Comparison of ENCODE assay signal across 21 mouse cellular contexts in the genomic region with DNA sequence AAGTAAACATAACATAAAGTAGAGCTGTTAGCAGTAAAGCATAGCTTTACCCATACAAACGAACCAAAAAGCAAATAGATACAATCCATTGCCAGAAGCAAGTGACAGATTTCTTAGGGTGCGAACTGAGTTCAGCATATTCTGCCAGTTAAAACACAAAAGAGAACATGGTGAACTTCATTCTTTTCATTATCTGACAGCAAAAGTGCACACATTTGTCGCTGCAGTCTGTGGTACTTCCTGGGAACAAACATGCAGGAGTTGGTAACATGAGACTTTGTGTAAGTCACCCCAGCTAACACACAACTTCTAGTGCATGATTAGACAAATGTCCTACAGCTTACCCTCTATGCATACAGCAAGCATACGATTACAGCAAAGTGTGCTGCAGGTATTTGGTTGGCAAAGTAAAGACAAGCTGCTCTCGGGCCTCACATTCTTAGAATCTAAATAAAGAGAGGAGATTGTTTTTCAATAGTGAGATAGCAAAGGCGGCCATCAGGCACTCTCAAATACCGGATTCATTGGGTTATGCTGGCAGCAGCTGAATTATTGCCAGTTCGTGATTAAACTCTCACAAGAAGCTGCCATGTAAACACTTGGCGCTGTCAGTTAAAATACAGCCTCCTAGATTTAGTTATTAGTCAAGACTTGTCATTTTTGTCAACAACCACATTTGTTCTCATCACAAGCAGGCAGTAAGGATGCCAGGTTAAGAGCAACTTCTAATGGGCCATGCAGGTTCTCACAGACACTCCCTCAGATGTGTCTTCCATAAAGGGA.
DNase-seq lines count a peak whose midpoint lies in the region; ATAC-seq and TF ChIP-seq lines count a peak whose summit lies in the region.
"Had no signal": no experiment of that assay in that cellular context is flagged by ENCODE, and none has a peak within 500 bp of the region (broad histone marks: within the 10 kb centered on the region; RNA-seq: fewer than 3 reads in every experiment).

No protein-coding gene starts in this region.

- no peak overlapping the region for H3K9ac ChIP-seq in heart, embryonic 14.5 days (ENCODE audit: low read length)
- no peak overlapping the region for H3K9ac ChIP-seq in limb, embryonic 14.5 days (ENCODE audit: low read depth, low read length, severe bottlenecking)
- no peak overlapping the region for H3K9ac ChIP-seq in forebrain, postnatal 0 days
- H3K9ac ChIP-seq: embryonic facial prominence, embryonic 13.5 days; heart, embryonic 12.5 days; hindbrain, embryonic 12.5 days; liver, embryonic 13.5 days; lung, embryonic 14.5 days; stomach, embryonic 15.5 days had no signal

- peaks cover 0 to 5% of the 10 kb centered on the region in 2 experiments; a peak in 1 of 4 replicates for H3K4me1 ChIP-seq in heart, embryonic 14.5 days (ENCODE audit: control insufficient read depth in 2 of 2, insufficient read depth in 2 of 2, low read length in 2 of 2)
- no peaks in the 10 kb centered on the region for H3K4me1 ChIP-seq in limb, embryonic 14.5 days (ENCODE audit: control insufficient read depth, insufficient read depth, low read length)
- no peaks in the 10 kb centered on the region for H3K4me1 ChIP-seq in limb, embryonic 10.5 days
- no peaks in the 10 kb centered on the region for H3K4me1 ChIP-seq in forebrain, postnatal 0 days (ENCODE audit: insufficient read depth)
- H3K4me1 ChIP-seq: embryonic facial prominence, embryonic 13.5 days; hindbrain, embryonic 12.5 days; liver, embryonic 13.5 days; stomach, embryonic 15.5 days had no signal

- ATAC-seq in heart, embryonic 14.5 days (ENCODE audit: insufficient number of reproducible peaks, insufficient read depth, low FRiP score, low read depth), result no peak
- ATAC-seq in limb, embryonic 14.5 days (ENCODE audit: low FRiP score, low read depth), result peak; percentile 37; the same call in 1 of the 2 replicates
- ATAC-seq in forebrain, postnatal 0 days, result peak; percentile 73; the same call in 1 of the 2 replicates
- ATAC-seq: midbrain, embryonic 16.5 days had no signal

- no peak for DNase-seq in heart, adult 9 months (ENCODE audit: low spot score in 2 of 2)
- DNase-seq in limb, embryonic 14.5 days (ENCODE audit: low spot score), result peak; percentile 27
- DNase-seq in limb, embryonic 10.5 days (ENCODE audit: low spot score), result no peak
- DNase-seq in forebrain, postnatal 0 days, result peak; percentile 49
- DNase-seq in spleen, adult 18-20 months, result no peak
- no peak for DNase-seq in cerebellum, adult 9-10 months
- DNase-seq: cerebellum, adult 9-11 months; kidney, adult 9 months; kidney, postnatal 25 days; liver, embryonic 13.5 days; lung, embryonic 14.5 days; lung, postnatal 36 days; right cerebral cortex, postnatal 25 days; thymus, adult 18-20 months; thymus, postnatal 4 days had no signal

- no peak for TF ChIP-seq POLR2A in limb, embryonic 14.5 days (IDR thresholded peaks at IDR 0.05; ENCODE audit: borderline replicate concordance, extremely low read depth, insufficient read depth, insufficient read length)

- H3K27me3 ChIP-seq in heart, embryonic 14.5 days (ENCODE audit: control insufficient read depth, insufficient read depth, low read length), result no peaks in the 10 kb centered on the region
- H3K27me3 ChIP-seq in limb, embryonic 14.5 days (ENCODE audit: control insufficient read depth, insufficient read depth, low read length), result no peaks in the 10 kb centered on the region
- no peaks in the 10 kb centered on the region for H3K27me3 ChIP-seq in limb, embryonic 10.5 days (ENCODE audit: low read depth, poor library complexity, severe bottlenecking)
- no peaks in the 10 kb centered on the region for H3K27me3 ChIP-seq in forebrain, postnatal 0 days (ENCODE audit: insufficient read depth, low read length)
- H3K27me3 ChIP-seq: embryonic facial prominence, embryonic 13.5 days; heart, embryonic 12.5 days; hindbrain, embryonic 12.5 days; liver, embryonic 13.5 days; stomach, embryonic 15.5 days had no signal

- H3K36me3 ChIP-seq in heart, embryonic 14.5 days (ENCODE audit: control insufficient read depth, insufficient read depth, low read length), result no peaks in the 10 kb centered on the region
- H3K36me3 ChIP-seq in limb, embryonic 14.5 days (ENCODE audit: control insufficient read depth, insufficient read depth, low read length), result no peaks in the 10 kb centered on the region
- H3K36me3 ChIP-seq in limb, embryonic 10.5 days, result no peaks in the 10 kb centered on the region
- H3K36me3 ChIP-seq in forebrain, postnatal 0 days (ENCODE audit: insufficient read depth), result no peaks in the 10 kb centered on the region
- H3K36me3 ChIP-seq: embryonic facial prominence, embryonic 13.5 days; heart, embryonic 12.5 days; hindbrain, embryonic 12.5 days; liver, embryonic 13.5 days; stomach, embryonic 15.5 days had no signal

- peak overlapping the region in 1 of 2 experiments; percentile 48; a peak in 2 of 4 replicates for H3K27ac ChIP-seq in heart, embryonic 14.5 days (replicated peaks in 1 of 2; ENCODE audit: control insufficient read depth in 1 of 2, insufficient read depth in 1 of 2, low read depth in 2 of 2, low read length in 2 of 2)
- H3K27ac ChIP-seq in limb, embryonic 14.5 days (replicated peaks; ENCODE audit: low read depth, low read length), result no peak overlapping the region
- H3K27ac ChIP-seq in limb, embryonic 10.5 days, result no peak overlapping the region
- no peak overlapping the region for H3K27ac ChIP-seq in forebrain, postnatal 0 days (ENCODE audit: low read depth, low read length)
- H3K27ac ChIP-seq: embryonic facial prominence, embryonic 13.5 days; hindbrain, embryonic 12.5 days; liver, embryonic 13.5 days; stomach, embryonic 15.5 days had no signal

- WGBS in heart, embryonic 14.5 days, result 36% methylated on average over 9 of the region's 9 CpGs
- 69% methylated on average over 9 of the region's 9 CpGs for WGBS in limb, embryonic 14.5 days
- WGBS in limb, embryonic 10.5 days, result 77% methylated on average over 9 of the region's 9 CpGs
- WGBS in forebrain, postnatal 0 days, result 29% methylated on average over 9 of the region's 9 CpGs

- TF ChIP-seq CTCF in forebrain, postnatal 0 days (IDR thresholded peaks at IDR 0.05; ENCODE audit: low read depth), result no peak

- peak overlapping the region; percentile 24; the same call in 1 of the 2 replicates for H3K4me2 ChIP-seq in heart, embryonic 14.5 days (ENCODE audit: low read length)
- H3K4me2 ChIP-seq in limb, embryonic 14.5 days (replicated peaks; ENCODE audit: low read depth, low read length, severe bottlenecking), result no peak overlapping the region
- no peak overlapping the region for H3K4me2 ChIP-seq in forebrain, postnatal 0 days (ENCODE audit: low read depth)
- H3K4me2 ChIP-seq: embryonic facial prominence, embryonic 13.5 days; heart, embryonic 12.5 days; hindbrain, embryonic 12.5 days; liver, embryonic 13.5 days; lung, embryonic 14.5 days; stomach, embryonic 15.5 days had no signal

- H3K9me3 ChIP-seq in heart, embryonic 14.5 days (ENCODE audit: control insufficient read depth, low read length), result no peaks in the 10 kb centered on the region
- H3K9me3 ChIP-seq in limb, embryonic 14.5 days (ENCODE audit: control insufficient read depth, low read length), result no peaks in the 10 kb centered on the region
- no peaks in the 10 kb centered on the region for H3K9me3 ChIP-seq in limb, embryonic 10.5 days (replicated peaks)
- no peaks in the 10 kb centered on the region for H3K9me3 ChIP-seq in forebrain, postnatal 0 days (ENCODE audit: low read length)
- H3K9me3 ChIP-seq: embryonic facial prominence, embryonic 13.5 days; heart, embryonic 12.5 days; hindbrain, embryonic 12.5 days; liver, embryonic 13.5 days; stomach, embryonic 15.5 days had no signal

- no peak overlapping the region for H3K4me3 ChIP-seq in heart, embryonic 14.5 days (ENCODE audit: control insufficient read depth in 1 of 2, insufficient read depth in 1 of 2, low read depth in 1 of 2, low read length in 2 of 2)
- no peak overlapping the region for H3K4me3 ChIP-seq in limb, embryonic 14.5 days (replicated peaks; ENCODE audit: low read length)
- H3K4me3 ChIP-seq in limb, embryonic 10.5 days, result no peak overlapping the region
- H3K4me3 ChIP-seq in forebrain, postnatal 0 days (ENCODE audit: low read depth, low read length), result no peak overlapping the region
- H3K4me3 ChIP-seq: embryonic facial prominence, embryonic 13.5 days; heart, embryonic 12.5 days; hindbrain, embryonic 12.5 days; liver, embryonic 13.5 days; stomach, embryonic 15.5 days had no signal

Comparison
In these comparisons a context has a peak if more than half of its experiments do, and no peak if none do; other contexts are left out.
1. DNase-seq: peak in limb, embryonic 14.5 days (single experiment) and forebrain, postnatal 0 days (single experiment); none in heart, adult 9 months (0 of 2), limb, embryonic 10.5 days (single experiment), spleen, adult 18-20 months (0 of 2) and cerebellum, adult 9-10 months (single experiment).